ENCODE assay signal across 8 mouse cellular contexts in the genomic region with DNA sequence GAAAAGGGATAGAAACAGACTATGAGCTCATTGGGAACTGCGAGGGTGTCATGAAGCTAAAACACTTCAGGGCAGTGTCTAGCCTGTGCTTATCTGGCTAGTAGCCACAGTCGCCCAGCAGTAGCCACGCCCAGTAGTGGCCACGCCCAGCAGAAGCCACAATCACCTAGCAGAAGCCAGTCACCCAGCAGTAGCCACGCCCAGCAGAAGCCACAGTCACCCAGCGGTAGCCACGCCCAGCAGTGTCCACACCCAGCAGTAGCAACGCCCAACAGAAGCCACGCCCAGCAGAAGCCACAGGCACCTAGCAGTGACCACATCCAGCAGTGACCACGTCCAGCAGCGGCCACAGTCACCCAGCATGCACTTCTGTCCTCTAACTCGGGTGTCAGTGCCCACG.
DNase-seq lines count a peak whose midpoint lies in the region; ATAC-seq and TF ChIP-seq lines count a peak whose summit lies in the region.

No protein-coding gene starts in this region.

- H3K9me3 ChIP-seq in lung, embryonic 14.5 days (ENCODE audit: low read depth, low read length): no peaks in the 10 kb centered on the region
- no peaks in the 10 kb centered on the region for H3K9me3 ChIP-seq in limb, embryonic 10.5 days (replicated peaks)

- TF ChIP-seq CTCF in lung, embryonic 14.5 days (IDR thresholded peaks at IDR 0.05; ENCODE audit: low read depth): no peak

- 0 out of 2 replicates have a peak, but pooled peaks cover 5% of the 10 kb centered on the region for H3K4me1 ChIP-seq in lung, embryonic 14.5 days (ENCODE audit: insufficient read depth)
- peaks cover 13% of the 10 kb centered on the region for H3K4me1 ChIP-seq in limb, embryonic 10.5 days

- H3K4me2 ChIP-seq in lung, embryonic 14.5 days: no peak overlapping the region

- ATAC-seq in lung, embryonic 14.5 days (ENCODE audit: insufficient read depth): no peak
- no peak for ATAC-seq in frontal cortex, adult (ENCODE audit: low TSS enrichment)

- H3K9ac ChIP-seq in lung, embryonic 14.5 days: no peak overlapping the region

- no peaks in the 10 kb centered on the region for H3K27me3 ChIP-seq in lung, embryonic 14.5 days (ENCODE audit: insufficient read depth, low read length)
- peaks cover 24% of the 10 kb centered on the region for H3K27me3 ChIP-seq in limb, embryonic 10.5 days (ENCODE audit: low read depth, poor library complexity, severe bottlenecking)

- 27% methylated on average over 13 of the region's 13 CpGs for whole genome bisulfite sequencing in lung, embryonic 14.5 days
- 19% methylated on average over 13 of the region's 13 CpGs for WGBS in limb, embryonic 10.5 days

- H3K4me3 ChIP-seq in lung, embryonic 14.5 days (ENCODE audit: low read depth, low read length): no peak overlapping the region
- H3K4me3 ChIP-seq in limb, embryonic 10.5 days: peak overlapping the region; percentile 31

- no peaks in the 10 kb centered on the region for H3K36me3 ChIP-seq in lung, embryonic 14.5 days (ENCODE audit: insufficient read depth)
- H3K36me3 ChIP-seq in limb, embryonic 10.5 days: no peaks in the 10 kb centered on the region

- H3K27ac ChIP-seq in lung, embryonic 14.5 days (ENCODE audit: low read depth): no peak overlapping the region
- H3K27ac ChIP-seq in limb, embryonic 10.5 days: no peak overlapping the region

- DNase-seq in lung, embryonic 14.5 days: peak; percentile 53
- DNase-seq in lung, postnatal 14 days: no peak
- peak; percentile 74 for DNase-seq in embryo, embryonic 11 days
- DNase-seq in limb, embryonic 10.5 days (ENCODE audit: low spot score): peak; percentile 41
- peak; percentile 79 for DNase-seq in retina, postnatal 1 day
- no peak for DNase-seq in spleen, adult 12 weeks (ENCODE audit: low spot score)
- DNase-seq in frontal cortex, postnatal 14 days (ENCODE audit: low spot score in 2 of 2): no peak

Comparison
In these comparisons a context has a peak if more than half of its experiments do, and no peak if none do; other contexts are left out.
1. DNase-seq: peak in lung, embryonic 14.5 days (single experiment), embryo, embryonic 11 days (single experiment), limb, embryonic 10.5 days (single experiment) and retina, postnatal 1 day (single experiment); none in lung, postnatal 14 days (single experiment), spleen, adult 12 weeks (single experiment) and frontal cortex, postnatal 14 days (0 of 2).